Mouse (Mus musculus) bone marrow, adult 2 months (tissue): ENCODE data around the gene Crcp.

ENCODE experiments used
- CTCF ChIP-seq: fragments of 200-500 bp; IDR thresholded peaks from 2 replicates; pipeline ENCODE4 v1.5.1; 2011; ENCODE audit warnings: low read length, control low read depth; ENCODE audit not compliant: control insufficient read depth, insufficient read depth
- POLR2A ChIP-seq: fragments of 200-500 bp; IDR thresholded peaks from 2 replicates; pipeline ENCODE4 v1.6.1; 2011; ENCODE audit warnings: low read depth, mild to moderate bottlenecking, control low read depth, low read length, borderline replicate concordance; ENCODE audit not compliant: control insufficient read depth

DNA sequence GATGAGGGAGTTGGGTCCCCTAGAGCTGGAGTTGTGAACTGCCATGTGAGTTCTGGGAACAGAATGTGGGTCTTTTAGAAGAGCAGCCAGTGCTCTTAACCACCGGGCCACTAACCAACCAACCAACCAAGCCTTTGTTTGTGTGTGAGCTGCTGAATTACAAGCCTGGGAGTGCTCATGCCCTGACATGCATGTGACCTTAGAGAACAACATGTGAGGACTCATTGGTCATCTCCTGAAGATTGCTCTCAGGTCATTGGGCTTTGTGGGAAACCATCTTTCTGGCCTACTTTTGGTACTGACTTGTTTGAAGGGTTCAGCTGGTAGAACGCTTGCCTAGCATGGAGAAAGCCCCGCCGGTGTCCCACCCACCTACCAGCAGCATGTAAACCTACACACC is 19.3 kb upstream of the Crcp start:
- TF ChIP-seq POLR2A (no peak), CTCF (no peak)
